Mouse (Mus musculus) stomach, postnatal 0 days (tissue): ENCODE data around the gene Arhgef28. TPM values are rescaled to one million over a fixed set of nuclear protein-coding genes. Genes with fewer than 3 reads are reported as not detected.

Experiments used
- ATAC-seq: fragments of 200-750 bp; cut with Nextera tagmentation; 2 replicates; pipeline ENCODE4 v1.8.0; 2017; ENCODE audit not compliant: low FRiP score, low TSS enrichment
- DNase-seq: peaks from one replicate; pipeline ENCODE4 v3.0.0-alpha.2; 2016; ENCODE audit warnings: low spot score
- H3K27ac ChIP-seq: fragments of 300-500 bp; sonication (generic); replicated peaks from 2 replicates; pipeline ENCODE4 v1.5.1; 2014; ENCODE audit warnings: mild to moderate bottlenecking, control low read depth
- H3K27me3 ChIP-seq: fragments of 300-500 bp; sonication (generic); 2 replicates; pipeline ENCODE4 v1.6.1; 2014; ENCODE audit warnings: low read length; ENCODE audit not compliant: control insufficient read depth, insufficient read depth
- H3K36me3 ChIP-seq: fragments of 300-500 bp; sonication (generic); 2 replicates; pipeline ENCODE4 v1.6.1; 2014; ENCODE audit warnings: low read length, mixed read lengths; ENCODE audit not compliant: control insufficient read depth, insufficient read depth
- H3K4me1 ChIP-seq: fragments of 300-500 bp; sonication (generic); replicated peaks from 2 replicates; pipeline ENCODE4 v1.6.1; 2014; ENCODE audit warnings: antibody characterized with exemption; ENCODE audit not compliant: control insufficient read depth, insufficient read depth
- H3K4me2 ChIP-seq: fragments of 300-500 bp; sonication (generic); replicated peaks from 2 replicates; pipeline ENCODE4 v1.6.1; 2014; ENCODE audit warnings: low read depth, mild to moderate bottlenecking, control low read depth, moderate library complexity
- H3K4me3 ChIP-seq: fragments of 300-500 bp; sonication (generic); 2 replicates; pipeline ENCODE4 v1.5.1; 2014; ENCODE audit warnings: low read depth, low read length, control low read depth
- H3K9ac ChIP-seq: fragments of 300-500 bp; sonication (generic); 2 replicates; pipeline ENCODE4 v1.6.1; 2014; ENCODE audit warnings: mild to moderate bottlenecking, low read length, control low read depth, mixed read lengths
- H3K9me3 ChIP-seq: fragments of 300-500 bp; sonication (generic); 2 replicates; pipeline ENCODE4 v1.6.1; 2016; ENCODE audit warnings: low read length; ENCODE audit not compliant: control insufficient read depth
- CTCF ChIP-seq: IDR thresholded peaks from 2 replicates; pipeline ENCODE4 v1.5.1; 2016; ENCODE audit warnings: antibody characterized with exemption, low read depth, mild to moderate bottlenecking, moderate library complexity
- EP300 ChIP-seq: optimal IDR thresholded peaks from 2 replicates; pipeline ENCODE3; 2016; ENCODE audit warnings: antibody characterized with exemption
- WGBS: fragments of 180-500 bp; shearing (Covaris S2); extraction: QIAGEN DNeasy Blood & Tissue Kit; methylation state at CpG from one replicate; pipeline ENCODE4 v1.1.7; 2014; 5-methylcytosine and 5-hydroxymethylcytosine counted together
- polyA plus RNA-seq: library from polyadenylated mRNA; unstranded; fragments of >200 nt; fragmentation: Nextera tagmentation; extraction: Ambion mirVana; gene quantifications from 2 replicates; pipeline ENCODE4 v1.2.1, GENCODE M21; 2015

The Arhgef28 gene
- polyA plus RNA-seq, 1 experiment from 2014 or later: 23.1 TPM

DNA sequence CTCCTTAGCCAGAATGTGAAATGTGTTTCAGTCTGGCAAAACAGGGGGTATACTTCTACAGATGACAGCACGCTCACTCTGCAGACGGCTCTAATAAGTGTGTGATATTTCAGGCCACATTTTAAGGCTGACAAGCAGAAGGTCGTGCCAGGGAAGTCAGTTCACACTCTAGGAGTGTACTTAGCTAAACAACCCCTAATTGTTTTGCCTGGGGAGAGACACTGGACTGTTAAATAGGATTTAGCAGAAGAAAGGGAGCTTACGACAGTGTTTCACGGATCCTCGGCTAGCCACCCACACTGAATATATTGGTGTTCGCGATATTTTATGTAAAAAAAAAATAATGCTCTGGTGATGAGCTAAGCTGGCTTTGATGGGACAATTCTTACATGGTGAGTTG, 286.6 kb downstream of the Arhgef28 start:
- no peaks in the 10 kb centered on the region for H3K4me1 ChIP-seq
- H3K9me3 ChIP-seq: no peaks in the 10 kb centered on the region
- no peaks in the 10 kb centered on the region for H3K27me3 ChIP-seq
- H3K36me3 ChIP-seq: no peaks in the 10 kb centered on the region
- TF ChIP-seq CTCF: no peak
- no peak for TF ChIP-seq EP300
- no peak for ATAC-seq
- DNase-seq: no peak
- WGBS: 58% methylated on average over 8 of the region's 8 CpGs
- H3K4me3 ChIP-seq: no peak overlapping the region
- H3K9ac ChIP-seq: no peak overlapping the region
- no peak overlapping the region for H3K27ac ChIP-seq
- no peak overlapping the region for H3K4me2 ChIP-seq

DNA sequence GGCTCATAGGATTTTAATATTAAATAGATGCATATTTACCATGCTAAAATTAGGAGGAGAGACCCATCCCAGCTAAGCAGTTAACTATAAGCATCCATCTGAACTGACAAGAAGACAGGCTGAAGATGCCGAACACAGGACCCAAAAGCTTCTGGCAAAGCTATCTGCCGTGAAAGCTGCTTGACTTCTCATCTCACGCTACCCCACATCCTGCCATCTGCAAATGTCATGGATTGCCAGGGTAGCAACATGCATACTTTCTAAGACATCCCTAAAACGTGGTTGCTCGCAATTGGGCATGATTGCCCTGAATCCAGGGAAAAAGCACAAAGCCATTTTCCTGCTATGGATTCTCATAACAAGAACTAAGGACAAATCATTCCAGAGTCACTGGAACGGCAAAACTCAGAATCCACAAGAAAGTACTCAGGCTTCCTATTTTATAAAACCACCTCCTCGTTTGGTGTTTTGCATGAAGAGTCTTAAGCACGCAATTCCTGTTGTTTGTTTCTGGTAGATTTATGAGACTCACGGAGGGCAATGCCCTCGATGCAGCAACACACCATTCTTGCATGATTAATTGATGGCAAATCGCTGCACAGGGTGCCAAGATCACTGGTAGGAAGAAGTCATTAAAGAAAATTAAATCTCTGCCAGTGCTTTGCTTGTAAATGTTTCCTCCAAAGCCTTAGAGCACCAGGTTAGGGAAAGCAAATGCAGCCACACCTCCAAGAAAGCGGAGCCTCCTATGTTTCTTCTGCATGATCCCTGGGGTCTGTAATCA, 287.9 kb downstream of the Arhgef28 start:
- WGBS: 73% methylated on average over 12 of the region's 12 CpGs
- Histone ChIP-seq H3K4me1 (no peaks in the 10 kb centered on the region), H3K27ac (no peak overlapping the region), H3K9me3 (no peaks in the 10 kb centered on the region), H3K4me2 (no peak overlapping the region), H3K36me3 (no peaks in the 10 kb centered on the region), H3K27me3 (no peaks in the 10 kb centered on the region), H3K4me3 (no peak overlapping the region), H3K9ac (no peak overlapping the region)
- ATAC-seq: no peak
- no peak for DNase-seq
- TF ChIP-seq CTCF: no peak
- no peak for TF ChIP-seq EP300

DNA sequence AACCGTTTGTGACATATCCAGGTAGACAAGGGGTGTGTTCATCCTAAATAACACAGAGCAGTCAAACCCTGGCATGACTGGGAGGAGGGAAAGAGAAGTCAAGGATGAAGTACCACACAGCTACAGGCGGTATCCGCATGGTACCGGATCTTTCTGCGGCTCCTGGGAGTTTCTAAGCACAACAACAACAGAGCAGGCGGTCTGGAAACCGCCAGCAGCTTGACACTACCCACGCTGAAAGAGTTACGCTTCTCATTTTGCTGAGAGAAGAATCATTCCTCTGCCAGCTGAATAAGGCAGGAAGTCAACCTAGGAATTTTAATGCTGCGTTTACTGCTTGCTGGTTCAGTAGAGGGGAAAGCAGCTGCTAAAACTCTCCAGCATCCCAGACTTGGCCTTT, 295.2 kb downstream of the Arhgef28 start:
- no peak overlapping the region for H3K27ac ChIP-seq
- TF ChIP-seq EP300 (no peak), CTCF (no peak)
- no peak overlapping the region for H3K4me3 ChIP-seq
- H3K9me3 ChIP-seq: no peaks in the 10 kb centered on the region
- H3K9ac ChIP-seq: no peak overlapping the region
- H3K27me3 ChIP-seq: no peaks in the 10 kb centered on the region
- ATAC-seq (no peak), DNase-seq (no peak)
- WGBS: 26% methylated on average over 10 of the region's 10 CpGs
- no peaks in the 10 kb centered on the region for H3K36me3 ChIP-seq
- H3K4me1 ChIP-seq: no peaks in the 10 kb centered on the region
- H3K4me2 ChIP-seq: no peak overlapping the region; the same call in 1 of the 2 replicates

DNA sequence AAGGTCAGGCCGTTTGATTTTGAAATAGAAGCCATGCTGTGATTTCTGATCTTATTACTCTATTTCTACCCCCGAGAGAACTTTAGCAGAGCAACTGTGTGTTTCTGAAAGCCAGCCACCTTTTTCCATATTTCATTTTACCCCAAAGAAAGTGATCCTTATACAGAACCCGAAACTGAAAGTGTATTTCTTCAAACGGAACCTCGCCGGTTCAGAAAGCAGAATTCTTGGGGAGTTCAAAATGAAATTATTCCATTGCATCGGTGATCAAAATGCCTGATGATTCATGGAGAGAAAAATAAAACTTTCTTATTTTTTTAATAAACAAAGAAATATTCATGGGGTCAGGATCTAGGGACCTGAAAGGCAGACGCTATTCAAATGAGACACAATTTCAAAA, 303.4 kb downstream of the Arhgef28 start:
- Histone ChIP-seq H3K9me3 (no peaks in the 10 kb centered on the region), H3K4me2 (no peak overlapping the region), H3K36me3 (no peaks in the 10 kb centered on the region), H3K27me3 (no peaks in the 10 kb centered on the region), H3K4me1 (no peaks in the 10 kb centered on the region), H3K4me3 (no peak overlapping the region), H3K9ac (no peak overlapping the region), H3K27ac (no peak overlapping the region)
- TF ChIP-seq CTCF (no peak), EP300 (no peak)
- ATAC-seq: no peak
- WGBS: 88% methylated on average over 8 of the region's 8 CpGs
- no peak for DNase-seq

DNA sequence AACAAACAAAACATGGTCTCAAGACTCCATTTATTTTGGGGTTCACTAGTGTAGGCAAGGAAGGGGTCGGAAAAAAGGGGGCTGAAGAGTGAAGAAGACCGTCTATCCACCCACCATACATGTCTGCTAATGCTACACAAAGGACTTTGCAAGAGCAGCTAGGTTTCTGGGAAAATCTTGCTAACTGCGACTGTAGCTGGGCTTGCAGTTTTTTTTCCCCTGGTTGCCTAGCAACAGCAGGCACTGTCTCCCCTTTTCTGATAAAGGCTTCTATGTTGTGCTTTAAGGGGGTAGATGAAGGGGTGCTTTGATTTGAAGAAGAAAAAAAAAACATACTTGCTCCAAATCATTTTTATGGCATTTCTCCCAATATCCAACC, 305.9 kb downstream of the Arhgef28 start:
- Histone ChIP-seq H3K4me2 (no peak overlapping the region), H3K36me3 (no peaks in the 10 kb centered on the region), H3K27me3 (no peaks in the 10 kb centered on the region), H3K9me3 (no peaks in the 10 kb centered on the region), H3K4me3 (no peak overlapping the region), H3K4me1 (no peaks in the 10 kb centered on the region), H3K9ac (no peak overlapping the region), H3K27ac (no peak overlapping the region)
- DNase-seq: no peak
- 47% methylated on average over 3 of the region's 3 CpGs for WGBS
- ATAC-seq: no peak
- TF ChIP-seq CTCF (no peak), EP300 (no peak)

DNA sequence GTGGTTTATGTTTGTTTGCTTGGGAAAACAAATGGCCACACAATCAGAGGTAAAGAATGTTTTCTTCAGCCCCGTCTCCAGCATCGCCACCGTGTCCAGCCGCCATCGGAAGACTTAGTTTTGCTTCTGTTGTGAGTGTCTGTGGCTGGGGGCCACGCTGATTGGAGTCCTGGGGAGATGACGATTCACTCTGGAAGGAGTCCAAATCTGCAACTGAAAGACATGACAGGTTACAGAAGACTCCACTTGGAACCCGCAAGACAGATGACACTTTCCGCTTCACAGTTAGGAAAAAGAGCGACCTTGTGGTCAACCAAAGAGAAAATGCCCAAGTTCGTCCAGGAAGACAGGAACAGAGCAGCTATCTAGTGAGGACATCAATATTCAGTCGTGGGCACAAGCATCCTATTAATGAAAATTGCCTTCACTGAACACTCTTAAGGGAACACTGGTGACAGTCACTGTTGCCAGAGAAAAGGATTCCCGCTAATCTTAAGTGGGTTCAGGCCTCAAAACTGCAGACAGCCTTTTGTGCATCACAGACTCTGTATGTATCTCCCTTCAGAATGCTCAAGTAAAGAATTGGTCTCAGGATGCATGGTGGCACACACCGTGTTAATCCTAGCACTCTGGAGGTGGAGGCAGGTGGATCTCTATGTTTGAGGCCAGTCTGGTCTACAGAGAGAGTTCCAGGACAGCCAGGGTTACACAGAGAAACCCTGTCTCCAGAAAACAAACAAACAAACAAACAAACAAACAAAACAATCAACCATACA, 306.4 kb downstream of the Arhgef28 start:
- H3K27me3 ChIP-seq: no peaks in the 10 kb centered on the region
- H3K4me2 ChIP-seq: no peak overlapping the region
- H3K9me3 ChIP-seq: no peaks in the 10 kb centered on the region
- DNase-seq: no peak
- no peak overlapping the region for H3K9ac ChIP-seq
- WGBS: 89% methylated on average over 14 of the region's 14 CpGs
- H3K4me1 ChIP-seq: no peaks in the 10 kb centered on the region
- no peaks in the 10 kb centered on the region for H3K36me3 ChIP-seq
- TF ChIP-seq EP300 (no peak), CTCF (no peak)
- no peak overlapping the region for H3K27ac ChIP-seq
- ATAC-seq: no peak
- H3K4me3 ChIP-seq: no peak overlapping the region
